Mouse (Mus musculus): Measurements from ENCODE around the gene Tspan5.

The Tspan5 gene

GRCm38 (mm10) chr3:138813139-138813810 is 71.3 kb downstream of the Tspan5 start:
- no peak for DNase-seq

GRCm38 (mm10) chr3:138814457-138814856 is 72.5 kb downstream of the Tspan5 start:
- DNase-seq, result no peak

- DNase-seq, result peak; percentile 85
Measured at GRCm38 (mm10) chr3:138815127-138815837, 73.3 kb downstream of the Tspan5 start.

GRCm38 (mm10) chr3:138816888-138817656 is 75.1 kb downstream of the Tspan5 start:
- DNase-seq, result no peak

GRCm38 (mm10) chr3:138819862-138820261 is 77.9 kb downstream of the Tspan5 start:
- DNase-seq, result peak; percentile 61

- DNase-seq, result peak; percentile 91
Measured at GRCm38 (mm10) chr3:138820296-138820695, 78.3 kb downstream of the Tspan5 start.

- DNase-seq, result no peak
Measured at GRCm38 (mm10) chr3:138821886-138822445, 80.0 kb downstream of the Tspan5 start.

GRCm38 (mm10) chr3:138823857-138824256 is 81.9 kb downstream of the Tspan5 start:
- DNase-seq, result no peak

- DNase-seq, result peak; percentile 71
Measured at GRCm38 (mm10) chr3:138825296-138825695, 83.3 kb downstream of the Tspan5 start.

- no peak for DNase-seq
Measured at GRCm38 (mm10) chr3:138826243-138826800, 84.3 kb downstream of the Tspan5 start.

GRCm38 (mm10) chr3:138832827-138833517 is 91.0 kb downstream of the Tspan5 start:
- DNase-seq, result peak; percentile 65

GRCm38 (mm10) chr3:138834174-138834573 is 92.2 kb downstream of the Tspan5 start:
- DNase-seq, result no peak

GRCm38 (mm10) chr3:138836937-138837336 is 94.9 kb downstream of the Tspan5 start:
- DNase-seq, result no peak

GRCm38 (mm10) chr3:138837651-138838050 is 95.7 kb downstream of the Tspan5 start:
- no peak for DNase-seq

GRCm38 (mm10) chr3:138839656-138840055 is 97.7 kb downstream of the Tspan5 start:
- no peak for DNase-seq

GRCm38 (mm10) chr3:138841288-138841687 is 99.3 kb downstream of the Tspan5 start:
- no peak for DNase-seq

- no peak for DNase-seq
Measured at GRCm38 (mm10) chr3:138843180-138843579, 101.2 kb downstream of the Tspan5 start.

- no peak for DNase-seq
Measured at GRCm38 (mm10) chr3:138843641-138844040, 101.6 kb downstream of the Tspan5 start.

- DNase-seq, result no peak
Measured at GRCm38 (mm10) chr3:138845820-138846219, 103.8 kb downstream of the Tspan5 start.

GRCm38 (mm10) chr3:138847809-138848208 is 105.8 kb downstream of the Tspan5 start:
- DNase-seq, result no peak

- no peak for DNase-seq
Measured at GRCm38 (mm10) chr3:138849755-138850301, 107.8 kb downstream of the Tspan5 start.

- DNase-seq, result no peak
Measured at GRCm38 (mm10) chr3:138851876-138852275, 109.9 kb downstream of the Tspan5 start.
